Mouse (Mus musculus) embryonic facial prominence, embryonic 15.5 days (tissue): ENCODE data around the gene Zhx3. TPM values are rescaled to one million over a fixed set of nuclear protein-coding genes. Genes with fewer than 3 reads are reported as not detected.

Experiments used
- ATAC-seq: fragments of 200-750 bp; cut with Nextera tagmentation; 2 replicates; pipeline ENCODE4 v1.8.0; 2017; ENCODE audit warnings: low read depth, moderate TSS enrichment; ENCODE audit not compliant: insufficient number of reproducible peaks, low FRiP score, low TSS enrichment
- H3K27ac ChIP-seq: fragments of 300-500 bp; sonication (generic); replicated peaks from 2 replicates; pipeline ENCODE4 v1.5.1; 2015; ENCODE audit warnings: mild to moderate bottlenecking, inconsistent platforms
- H3K27me3 ChIP-seq: fragments of 300-500 bp; sonication (generic); 2 replicates; pipeline ENCODE4 v1.6.1; 2015; ENCODE audit warnings: inconsistent platforms
- H3K36me3 ChIP-seq: fragments of 300-500 bp; sonication (generic); 2 replicates; pipeline ENCODE4 v1.6.1; 2015; ENCODE audit warnings: mild to moderate bottlenecking, inconsistent platforms
- H3K4me1 ChIP-seq: fragments of 300-500 bp; sonication (generic); 2 replicates; pipeline ENCODE4 v1.6.1; 2015; ENCODE audit warnings: inconsistent platforms
- H3K4me2 ChIP-seq: fragments of 300-500 bp; sonication (generic); replicated peaks from 2 replicates; pipeline ENCODE4 v1.6.1; 2015; ENCODE audit warnings: mild to moderate bottlenecking, inconsistent platforms
- H3K4me3 ChIP-seq: fragments of 300-500 bp; sonication (generic); replicated peaks from 2 replicates; pipeline ENCODE4 v1.5.1; 2015; ENCODE audit warnings: mild to moderate bottlenecking, inconsistent platforms
- H3K9ac ChIP-seq: fragments of 300-500 bp; sonication (generic); 2 replicates; pipeline ENCODE4 v1.6.1; 2015; ENCODE audit warnings: inconsistent platforms
- H3K9me3 ChIP-seq: fragments of 300-500 bp; sonication (generic); replicated peaks from 2 replicates; pipeline ENCODE4 v1.6.1; 2016; ENCODE audit warnings: inconsistent platforms
- WGBS: fragments of 180-500 bp; shearing (Covaris S2); methylation state at CpG from one replicate; pipeline ENCODE4 v1.1.7; 2015; 5-methylcytosine and 5-hydroxymethylcytosine counted together
- polyA plus RNA-seq: library from polyadenylated mRNA; unstranded; fragments of >200 nt; fragmentation: Nextera tagmentation; extraction: Ambion mirVana; gene quantifications from 2 replicates; pipeline ENCODE4 v1.2.1, GENCODE M21; 2015

Gene Zhx3
- polyA plus RNA-seq, 1 experiment from 2014 or later: 14.3 TPM

GRCm38 (mm10) chr2:160701603-160702002, 171.2 kb downstream of the Zhx3 start:
- no peak for ATAC-seq
- no peak overlapping the region for H3K4me3 ChIP-seq
- peaks cover 49% of the 10 kb centered on the region for H3K36me3 ChIP-seq
- no peaks in the 10 kb centered on the region for H3K4me1 ChIP-seq
- H3K27me3 ChIP-seq: no peaks in the 10 kb centered on the region
- H3K4me2 ChIP-seq: no peak overlapping the region
- no peak overlapping the region for H3K27ac ChIP-seq
- H3K9ac ChIP-seq: no peak overlapping the region
- 79% methylated on average over 3 of the region's 3 CpGs for WGBS
- no peaks in the 10 kb centered on the region for H3K9me3 ChIP-seq

- no peak overlapping the region for H3K27ac ChIP-seq
- no peaks in the 10 kb centered on the region for H3K9me3 ChIP-seq
- H3K4me1 ChIP-seq: no peaks in the 10 kb centered on the region
- no peak overlapping the region for H3K4me2 ChIP-seq
- no peak overlapping the region for H3K9ac ChIP-seq
- WGBS: 59% methylated on average over 5 of the region's 5 CpGs
- H3K36me3 ChIP-seq: peaks cover 43% of the 10 kb centered on the region
- no peak overlapping the region for H3K4me3 ChIP-seq
- ATAC-seq: no peak
- no peaks in the 10 kb centered on the region for H3K27me3 ChIP-seq
These were observed 172.5 kb downstream of the Zhx3 start for GRCm38 (mm10) chr2:160700271-160700670.

Other genes with a start within 250 kb of the Zhx3 start
- gene Top1, start 227.1 kb downstream of the Zhx3 start, polyA plus RNA-seq: 69.8 and 71.7 TPM in 2 replicates
- 49.2 and 54.4 TPM in 2 replicates for gene Plcg1, start 141.7 kb downstream of the Zhx3 start, polyA plus RNA-seq
- 4.7 and 5.1 TPM in 2 replicates for gene Lpin3, start 7.7 kb upstream of the Zhx3 start, polyA plus RNA-seq
- gene Emilin3, start 39.3 kb upstream of the Zhx3 start, polyA plus RNA-seq: 51.3 and 51.9 TPM in 2 replicates
- gene Chd6, start 236.1 kb upstream of the Zhx3 start, polyA plus RNA-seq: 31.0 and 33.5 TPM in 2 replicates